Mouse (Mus musculus): ENCODE data around the gene Plxna4. TPM values are rescaled to one million over a fixed set of nuclear protein-coding genes. Genes with fewer than 3 reads are reported as not detected.

Plxna4 gene
- polyA plus RNA-seq, 1 experiment = not detected

- TF ChIP-seq GATA1 (IDR thresholded peaks at IDR 0.05; ENCODE audit: low read length) = no peak
These were observed 223.1 kb downstream of the Plxna4 start for GRCm38 (mm10) chr6:32364933-32365332.

GRCm38 (mm10) chr6:32363489-32364068, 224.4 kb downstream of the Plxna4 start:
- no peak for TF ChIP-seq GATA1 (IDR thresholded peaks at IDR 0.05; ENCODE audit: low read length)

GRCm38 (mm10) chr6:32362421-32362820, 225.6 kb downstream of the Plxna4 start:
- no peak for TF ChIP-seq GATA1 (IDR thresholded peaks at IDR 0.05; ENCODE audit: low read length)

- TF ChIP-seq GATA1 (IDR thresholded peaks at IDR 0.05; ENCODE audit: low read length) = no peak
These were observed 228.3 kb downstream of the Plxna4 start for GRCm38 (mm10) chr6:32359675-32360074.

GRCm38 (mm10) chr6:32357497-32357896, 230.5 kb downstream of the Plxna4 start:
- no peak for TF ChIP-seq GATA1 (IDR thresholded peaks at IDR 0.05; ENCODE audit: low read length)

GRCm38 (mm10) chr6:32355559-32355958, 232.4 kb downstream of the Plxna4 start:
- no peak for TF ChIP-seq GATA1 (IDR thresholded peaks at IDR 0.05; ENCODE audit: low read length)

- no peak for TF ChIP-seq GATA1 (IDR thresholded peaks at IDR 0.05; ENCODE audit: low read length)
These were observed 239.0 kb downstream of the Plxna4 start for GRCm38 (mm10) chr6:32348996-32349395.

- TF ChIP-seq GATA1 (IDR thresholded peaks at IDR 0.05; ENCODE audit: low read length) = no peak
These were observed 239.9 kb downstream of the Plxna4 start for GRCm38 (mm10) chr6:32348126-32348525.

GRCm38 (mm10) chr6:32346015-32346414, 242.0 kb downstream of the Plxna4 start:
- no peak for TF ChIP-seq GATA1 (IDR thresholded peaks at IDR 0.05; ENCODE audit: low read length)

GRCm38 (mm10) chr6:32342727-32343126, 245.3 kb downstream of the Plxna4 start:
- no peak for TF ChIP-seq GATA1 (IDR thresholded peaks at IDR 0.05; ENCODE audit: low read length)

- TF ChIP-seq GATA1 (IDR thresholded peaks at IDR 0.05; ENCODE audit: low read length) = no peak
These were observed 245.7 kb downstream of the Plxna4 start for GRCm38 (mm10) chr6:32342272-32342671.

GRCm38 (mm10) chr6:32338416-32338943, 249.5 kb downstream of the Plxna4 start:
- TF ChIP-seq GATA1 (IDR thresholded peaks at IDR 0.05; ENCODE audit: low read length) = no peak

- TF ChIP-seq GATA1 (IDR thresholded peaks at IDR 0.05; ENCODE audit: low read length) = no peak
These were observed 256.7 kb downstream of the Plxna4 start for GRCm38 (mm10) chr6:32331281-32331680.

- TF ChIP-seq GATA1 (IDR thresholded peaks at IDR 0.05; ENCODE audit: low read length) = no peak
These were observed 257.8 kb downstream of the Plxna4 start for GRCm38 (mm10) chr6:32330034-32330795.

- TF ChIP-seq GATA1 (IDR thresholded peaks at IDR 0.05; ENCODE audit: low read length) = no peak
These were observed 260.0 kb downstream of the Plxna4 start for GRCm38 (mm10) chr6:32328028-32328427.

GRCm38 (mm10) chr6:32327173-32327572, 260.8 kb downstream of the Plxna4 start:
- no peak for TF ChIP-seq GATA1 (IDR thresholded peaks at IDR 0.05; ENCODE audit: low read length)

- TF ChIP-seq GATA1 (IDR thresholded peaks at IDR 0.05; ENCODE audit: low read length) = no peak
These were observed 261.6 kb downstream of the Plxna4 start for GRCm38 (mm10) chr6:32326406-32326805.

Measured in G1E-ER4 (cell line).